Mouse (Mus musculus) right cerebral cortex, postnatal 4 days (tissue): ENCODE measurements around the gene Fhad1.
A peak's percentile ranks its signal among the peaks of the same experiment; 100 is the strongest.

ENCODE experiments used
- DNase-seq: peaks from one replicate; pipeline ENCODE4 v3.0.0-alpha.2; 2022

Fhad1 gene

DNA sequence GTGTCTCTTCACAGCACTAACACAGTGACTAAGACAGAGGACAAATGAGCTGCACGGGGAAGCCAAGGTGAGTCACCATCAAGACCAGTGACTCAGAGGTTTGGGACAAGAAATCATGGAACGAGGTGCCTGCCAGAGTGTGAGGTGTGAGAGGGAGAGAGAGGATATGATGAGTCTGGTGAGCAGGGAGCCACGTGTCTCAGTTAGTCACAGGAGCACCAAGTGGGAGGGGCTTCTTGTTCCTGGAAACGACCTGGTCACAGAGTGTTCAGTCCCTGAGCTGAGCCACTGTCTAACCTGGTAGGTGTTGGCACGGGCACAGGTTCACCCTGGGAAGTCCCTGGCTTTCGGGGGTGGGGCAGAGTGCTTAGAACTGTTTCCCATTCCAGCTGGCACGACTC lies 86.0 kb downstream of the Fhad1 start:
- no peak for DNase-seq

DNA sequence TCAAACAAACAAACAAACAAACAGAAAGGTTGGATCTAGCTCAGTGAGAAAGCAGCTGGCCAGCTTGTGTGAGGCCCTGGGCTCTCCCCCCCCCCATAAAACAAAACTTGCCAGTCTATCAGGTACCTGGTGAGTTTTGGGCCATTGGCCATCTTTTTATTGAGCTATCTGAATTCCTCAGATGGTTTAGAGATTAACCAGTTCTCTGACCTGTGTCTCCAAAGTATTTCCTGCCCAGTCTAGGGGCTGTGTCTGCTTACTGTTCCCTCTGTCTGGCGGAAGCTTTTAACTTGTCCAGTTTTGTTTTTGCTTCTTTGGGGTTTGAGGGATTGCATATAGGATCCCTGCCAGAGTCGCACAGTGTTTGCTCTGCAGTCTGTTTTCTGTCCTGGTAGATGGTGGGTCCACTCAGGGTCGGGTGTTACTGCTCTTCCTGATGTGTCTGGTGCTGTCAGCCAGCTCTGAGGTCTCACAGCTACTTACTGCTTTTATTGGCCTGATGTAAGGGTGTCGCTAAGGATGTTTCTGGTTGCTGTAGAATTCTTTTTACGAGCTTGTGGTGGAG lies 89.0 kb downstream of the Fhad1 start:
- DNase-seq = no peak

DNA sequence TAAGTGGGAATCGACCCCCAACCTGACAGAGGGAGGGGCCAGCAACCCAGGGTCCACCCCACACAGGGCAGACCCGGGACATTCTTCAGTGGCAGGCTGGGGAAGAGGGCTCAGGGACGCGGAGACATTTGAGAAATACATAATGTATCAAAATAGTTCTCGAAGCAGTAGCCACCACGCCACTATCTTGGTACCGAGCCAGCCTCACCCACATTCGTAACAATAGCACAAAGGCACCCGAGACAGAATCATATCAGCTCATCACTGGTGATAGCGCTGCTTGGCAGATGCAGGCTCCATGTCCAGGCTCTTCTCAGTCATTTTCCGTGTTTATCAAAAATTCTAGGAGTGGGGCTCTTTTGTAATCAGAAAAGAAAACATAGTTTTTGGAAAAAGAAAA lies 90.9 kb downstream of the Fhad1 start:
- DNase-seq = no peak

DNA sequence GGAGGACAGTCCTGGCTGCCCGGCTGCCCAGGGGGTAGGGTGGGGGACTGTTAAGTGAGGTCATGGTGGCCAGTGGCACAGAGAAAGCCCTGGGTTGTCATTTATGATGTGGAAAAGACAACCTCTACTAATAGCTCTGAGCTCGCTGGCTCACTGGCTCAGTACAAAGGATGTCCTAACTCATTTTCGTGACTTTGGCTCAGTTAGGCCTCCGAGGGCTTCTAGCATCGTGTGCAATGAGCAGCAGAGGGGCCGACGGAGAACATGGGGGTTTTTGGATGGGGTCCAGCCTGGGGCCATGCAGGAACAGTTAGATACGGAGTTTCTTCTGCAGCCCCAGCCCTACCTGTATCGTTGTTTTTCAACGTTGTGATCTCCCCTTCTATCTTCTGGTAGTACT lies 94.5 kb downstream of the Fhad1 start:
- no peak for DNase-seq

DNA sequence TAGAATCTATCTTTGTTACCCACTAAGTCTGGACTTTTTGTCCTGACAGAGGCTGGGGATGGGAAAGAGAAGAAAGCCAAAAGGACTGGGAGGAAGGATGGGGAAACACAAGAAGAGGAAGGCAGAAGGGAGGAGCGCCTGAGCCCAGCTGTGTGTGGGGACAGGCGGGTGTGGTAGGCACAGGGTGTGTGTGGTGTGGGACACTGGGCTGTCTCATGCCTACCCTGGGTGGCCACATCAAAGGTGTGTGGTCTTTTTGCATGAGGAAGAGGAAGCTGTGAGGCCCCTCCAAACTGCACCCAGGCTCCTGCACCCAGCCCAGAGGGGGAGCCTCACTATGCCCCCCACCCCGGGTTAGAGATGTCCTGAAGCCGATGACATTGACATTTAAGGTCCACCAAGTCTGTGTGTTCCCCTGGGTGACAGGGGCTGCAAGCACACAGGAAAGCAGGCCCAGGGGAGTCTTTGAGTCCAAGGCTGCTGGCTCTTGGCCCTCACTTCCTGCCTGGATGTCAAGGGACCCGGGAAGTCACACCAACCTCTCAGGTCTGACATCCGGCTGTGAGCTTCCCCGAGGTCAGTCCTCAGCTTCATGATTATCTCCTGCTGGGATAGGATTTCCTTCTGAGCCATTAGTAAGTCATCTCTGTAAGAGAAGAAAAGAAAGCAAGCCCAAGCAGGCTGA lies 97.0 kb downstream of the Fhad1 start:
- DNase-seq = no peak

DNA sequence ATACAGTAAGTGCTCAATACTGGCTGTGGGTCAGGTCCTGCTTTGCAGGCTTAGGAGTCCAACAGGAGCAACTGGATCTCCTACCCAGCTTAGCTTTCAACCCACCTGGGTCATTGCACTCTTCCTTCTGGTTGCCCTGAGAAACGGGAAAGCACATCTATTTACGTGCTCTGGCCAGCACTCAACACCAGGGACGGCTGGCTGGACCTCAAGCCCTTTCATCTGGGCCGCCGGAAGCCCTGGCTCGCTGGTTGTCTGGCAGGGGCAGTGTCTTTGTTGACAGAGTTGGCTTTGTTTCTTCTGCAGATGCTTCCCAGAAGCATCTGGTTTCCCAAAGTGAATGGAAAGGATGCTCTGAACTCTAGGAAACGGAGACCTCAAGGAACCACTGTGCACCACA lies 100.8 kb downstream of the Fhad1 start:
- DNase-seq = peak; percentile 17

DNA sequence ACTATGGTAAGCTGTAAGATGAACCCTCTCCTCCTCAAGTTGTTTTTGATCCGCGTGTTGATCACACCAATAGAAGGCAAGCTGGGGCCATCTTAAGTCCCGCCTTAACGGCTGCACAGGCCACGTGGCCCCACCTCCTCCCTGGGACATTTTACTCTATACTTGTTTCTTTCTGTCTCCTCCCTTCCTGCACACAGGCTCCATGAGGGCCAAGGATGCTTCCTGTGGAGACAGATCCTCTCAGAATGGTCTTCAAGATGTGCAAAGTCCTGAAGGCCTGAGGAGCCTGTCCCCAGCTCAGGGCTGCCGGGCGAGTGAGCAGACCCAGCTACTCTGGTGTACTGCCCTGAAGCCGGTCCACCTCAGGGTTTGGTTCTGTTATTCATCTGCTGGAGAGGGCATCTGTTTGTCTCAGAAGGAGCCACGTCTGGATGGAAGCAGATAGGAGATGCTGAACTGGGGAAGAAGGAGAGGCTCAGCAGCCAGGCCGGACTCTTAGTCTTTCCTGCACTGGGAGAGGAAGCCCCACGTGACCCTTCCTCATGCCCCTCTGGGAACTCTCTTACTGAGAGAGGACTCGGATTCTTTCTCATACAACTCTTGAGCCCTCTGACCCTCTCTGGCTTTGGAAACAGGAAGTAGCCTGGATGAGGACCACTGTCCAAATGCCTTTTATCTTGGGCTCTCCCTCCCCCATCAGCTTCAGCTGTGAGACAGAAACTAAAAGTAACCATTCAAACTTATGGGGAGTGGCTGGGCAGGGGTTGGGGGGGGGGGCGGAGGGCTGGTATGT lies 101.5 kb downstream of the Fhad1 start:
- DNase-seq = no peak

DNA sequence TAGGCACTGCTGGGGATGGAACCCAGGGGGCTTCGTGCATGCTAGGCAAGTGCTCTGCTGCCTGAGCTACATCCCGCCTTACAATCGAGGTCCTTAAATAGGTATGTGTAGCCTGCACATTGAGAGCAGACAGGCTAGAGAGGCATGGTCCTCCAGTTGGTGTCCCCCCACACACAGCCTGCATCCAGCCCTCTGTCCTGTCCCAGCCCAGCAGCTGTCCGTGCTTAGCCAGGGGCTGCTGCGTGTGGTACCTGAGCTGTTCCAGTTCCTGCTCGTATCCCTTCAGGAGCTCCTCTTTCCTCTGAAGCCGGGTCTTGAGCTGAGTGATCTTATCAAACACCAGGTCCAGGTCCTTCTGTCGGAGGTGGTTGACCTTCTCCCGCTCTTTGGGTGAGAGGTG lies 110.2 kb downstream of the Fhad1 start:
- no peak for DNase-seq

DNA sequence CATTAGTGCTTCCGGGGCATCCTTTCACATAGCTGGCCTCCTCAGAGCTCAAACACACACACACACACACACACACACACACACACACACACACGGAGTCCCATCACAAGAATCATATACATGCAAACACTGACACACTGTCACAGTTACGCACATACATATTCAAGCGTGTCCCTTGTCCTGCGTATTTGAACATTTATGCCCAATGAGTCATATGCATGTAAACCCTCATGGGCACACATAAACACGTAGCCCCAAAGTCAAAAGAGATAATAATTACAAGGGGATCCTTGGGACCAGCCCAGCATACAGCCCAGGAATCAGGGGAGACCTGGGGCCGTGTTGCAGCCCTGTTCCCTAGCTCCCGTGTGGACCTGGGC lies 112.4 kb downstream of the Fhad1 start:
- no peak for DNase-seq

DNA sequence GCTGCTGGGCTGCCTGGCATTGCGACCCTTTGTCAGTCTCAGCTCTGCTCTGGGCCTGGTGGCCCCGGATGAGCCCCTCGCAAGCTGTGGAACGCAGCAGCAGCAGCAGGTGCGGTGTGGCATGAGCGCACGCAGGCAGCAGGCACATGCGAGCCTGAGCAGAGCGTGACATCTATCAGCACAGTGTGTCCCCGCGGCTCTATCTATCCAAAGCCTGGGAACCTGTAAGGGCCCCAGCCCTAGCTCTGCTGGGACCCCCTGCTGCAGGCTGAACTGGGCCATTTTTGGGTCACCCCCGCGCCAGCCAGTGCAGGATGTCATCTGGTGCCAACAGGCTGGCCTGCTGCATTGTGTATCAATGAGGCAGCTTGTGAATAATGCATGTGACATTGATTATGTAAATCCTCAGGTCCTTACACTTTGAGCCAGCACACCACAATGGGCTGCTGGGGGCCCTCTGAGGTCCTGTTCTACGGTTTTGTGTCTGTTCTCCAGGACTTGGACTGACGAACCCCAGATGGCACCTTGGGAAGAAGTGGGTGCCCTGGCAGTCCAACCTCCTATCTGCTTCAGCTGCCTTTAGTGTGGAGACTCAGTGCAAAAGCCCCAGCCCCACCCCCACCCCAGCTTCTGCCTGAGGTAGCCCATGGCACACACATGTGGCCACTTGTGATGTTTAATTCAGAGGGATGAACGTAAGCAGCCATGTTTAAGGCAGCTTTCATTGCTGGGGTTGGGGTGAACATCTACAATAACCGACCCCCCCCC lies 113.0 kb downstream of the Fhad1 start:
- no peak for DNase-seq

DNA sequence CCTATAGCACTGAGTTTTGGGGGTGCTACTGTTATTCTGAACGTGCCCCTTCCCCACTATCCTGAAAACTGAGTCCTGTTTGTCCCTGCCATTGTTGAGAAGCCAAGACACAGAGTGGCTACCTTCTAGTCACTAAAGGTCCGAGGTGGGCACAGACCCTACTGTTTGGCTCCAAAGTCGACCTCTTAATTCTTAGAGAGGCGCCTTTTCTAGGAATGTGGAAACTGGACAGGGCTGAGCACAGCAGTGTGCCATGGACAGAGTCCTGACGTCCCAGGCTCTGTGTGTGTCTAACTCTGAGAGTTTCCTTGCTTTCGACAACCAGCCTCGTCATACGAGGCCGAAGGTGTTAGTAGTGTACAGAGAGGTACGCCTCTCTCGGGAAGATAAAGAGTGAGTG lies 114.5 kb downstream of the Fhad1 start:
- DNase-seq = no peak

DNA sequence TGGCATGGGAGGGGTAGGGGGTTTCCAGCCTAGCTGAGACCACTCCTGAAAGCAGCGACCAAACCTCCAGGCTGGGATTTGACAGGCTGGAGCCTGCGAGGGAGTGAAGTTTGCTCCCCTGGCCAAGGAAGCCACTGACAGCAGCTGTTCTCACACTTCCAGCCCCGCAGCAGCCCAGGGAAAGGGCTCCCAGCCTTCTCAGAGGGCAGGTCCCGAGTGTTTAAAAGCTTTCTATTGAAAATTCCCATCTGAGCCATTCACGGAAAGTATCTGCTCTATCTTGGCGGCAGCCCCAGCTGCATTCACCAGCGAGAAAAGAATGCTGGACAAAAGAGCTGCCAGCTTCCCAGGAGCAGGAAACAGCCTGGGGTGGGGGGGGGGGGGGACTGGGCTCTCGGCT lies 114.9 kb downstream of the Fhad1 start:
- peak; percentile 47 for DNase-seq

DNA sequence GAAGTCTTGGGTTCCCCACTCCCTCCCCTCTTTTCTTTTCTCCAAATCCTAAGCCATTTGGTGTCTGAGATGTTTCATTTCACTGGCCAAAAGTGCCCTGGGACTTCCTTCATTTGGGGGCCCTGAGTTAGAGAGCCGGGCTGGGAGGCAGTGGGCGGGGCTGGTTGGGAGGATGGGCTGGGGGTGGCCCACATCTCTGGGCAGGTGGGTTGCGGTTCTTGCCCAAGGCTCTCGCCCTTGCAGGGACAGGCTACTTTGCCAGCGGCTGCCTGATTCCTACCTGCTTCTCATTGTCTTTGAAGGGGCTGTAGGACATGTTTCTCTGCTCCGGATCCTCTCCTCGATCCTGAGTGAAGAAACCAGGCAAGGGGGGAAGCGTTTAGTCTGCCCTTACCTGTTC lies 116.0 kb downstream of the Fhad1 start:
- DNase-seq = no peak

DNA sequence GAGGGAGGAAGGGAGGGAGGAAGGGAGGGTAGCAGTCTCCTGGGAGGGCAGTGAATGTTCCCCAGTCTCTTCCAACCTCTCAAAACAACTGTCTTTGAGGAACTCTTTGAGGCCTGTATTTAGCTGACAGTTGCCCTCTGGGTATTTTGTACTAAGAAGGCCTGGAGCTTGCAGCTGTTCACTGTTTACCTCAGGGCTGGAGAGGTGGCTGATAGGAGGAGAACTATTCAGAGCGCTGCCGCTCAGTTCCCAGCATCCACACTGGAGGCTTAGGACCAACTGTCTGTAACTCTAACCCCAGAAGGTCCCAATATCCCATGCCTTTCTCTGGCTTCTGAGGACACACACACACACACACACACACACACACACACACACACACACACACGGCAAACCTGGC lies 117.0 kb downstream of the Fhad1 start:
- DNase-seq = no peak

DNA sequence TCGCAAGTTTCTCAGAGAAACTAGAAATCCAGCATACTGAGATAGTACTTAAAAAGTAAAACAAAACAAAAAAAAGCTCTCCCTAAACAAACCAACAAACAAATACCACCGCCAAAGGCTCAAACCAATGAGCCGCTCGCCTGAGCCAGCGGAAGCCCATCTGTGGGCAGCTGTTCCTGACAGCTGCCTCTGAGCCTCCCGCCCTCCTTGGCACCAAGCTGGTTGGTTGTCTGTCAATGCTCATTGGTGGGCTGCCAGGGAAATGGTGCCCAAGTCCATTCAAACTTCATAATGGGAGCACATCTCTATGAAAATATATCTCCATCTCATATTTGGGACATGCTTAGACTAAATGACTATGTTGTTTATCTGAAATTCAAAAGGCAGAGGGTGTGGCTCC lies 117.7 kb downstream of the Fhad1 start:
- peak; percentile 63 for DNase-seq

DNA sequence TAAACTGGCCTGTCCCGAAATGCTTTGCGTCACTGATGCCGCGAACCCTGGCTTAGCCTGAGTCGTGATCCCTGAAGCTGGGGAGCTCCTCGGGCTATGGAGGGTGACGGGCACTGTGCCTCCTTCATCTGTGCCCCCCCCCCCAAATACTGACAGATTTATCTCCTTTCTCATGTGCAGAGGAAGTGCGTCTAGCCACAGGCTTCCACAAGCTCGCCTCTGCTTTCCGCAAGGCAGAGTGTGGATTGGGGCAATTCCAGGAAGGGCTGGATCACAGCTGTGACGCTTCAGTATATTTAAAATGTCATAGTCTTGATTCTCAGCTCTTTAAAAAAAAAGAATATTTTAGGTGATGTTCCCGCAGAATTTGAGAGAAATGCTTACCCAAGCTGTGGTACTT lies 119.1 kb downstream of the Fhad1 start:
- DNase-seq = no peak

DNA sequence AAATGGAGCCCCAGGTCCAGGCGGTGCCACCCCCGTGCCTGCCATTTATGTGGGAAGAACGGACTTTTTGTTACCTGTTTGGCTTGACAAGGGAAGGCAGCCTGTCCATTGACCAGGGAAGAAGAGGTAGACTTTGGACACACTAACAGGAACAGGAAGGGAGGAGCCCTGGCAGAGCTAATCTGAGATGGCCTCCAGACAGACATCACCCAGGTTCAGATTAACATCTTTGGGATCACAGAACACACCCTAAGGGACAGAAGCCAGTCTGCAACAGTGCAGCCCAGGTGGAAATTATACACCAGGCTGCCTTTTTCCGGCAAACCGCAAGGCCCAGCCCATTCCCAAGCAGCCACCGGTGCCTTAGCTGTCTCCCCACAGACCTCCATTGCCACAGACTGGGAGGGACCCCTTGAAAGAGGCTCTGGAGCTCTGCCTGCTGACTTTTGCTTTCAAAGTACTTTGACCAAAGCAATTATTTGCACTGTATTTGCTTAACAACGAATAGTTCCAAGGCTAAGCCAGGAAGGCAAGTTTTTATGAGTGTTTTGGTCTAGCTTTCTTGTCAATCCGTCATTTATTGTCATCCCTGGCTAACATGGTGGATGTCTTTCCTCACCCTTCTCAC lies 121.6 kb downstream of the Fhad1 start:
- DNase-seq = no peak

DNA sequence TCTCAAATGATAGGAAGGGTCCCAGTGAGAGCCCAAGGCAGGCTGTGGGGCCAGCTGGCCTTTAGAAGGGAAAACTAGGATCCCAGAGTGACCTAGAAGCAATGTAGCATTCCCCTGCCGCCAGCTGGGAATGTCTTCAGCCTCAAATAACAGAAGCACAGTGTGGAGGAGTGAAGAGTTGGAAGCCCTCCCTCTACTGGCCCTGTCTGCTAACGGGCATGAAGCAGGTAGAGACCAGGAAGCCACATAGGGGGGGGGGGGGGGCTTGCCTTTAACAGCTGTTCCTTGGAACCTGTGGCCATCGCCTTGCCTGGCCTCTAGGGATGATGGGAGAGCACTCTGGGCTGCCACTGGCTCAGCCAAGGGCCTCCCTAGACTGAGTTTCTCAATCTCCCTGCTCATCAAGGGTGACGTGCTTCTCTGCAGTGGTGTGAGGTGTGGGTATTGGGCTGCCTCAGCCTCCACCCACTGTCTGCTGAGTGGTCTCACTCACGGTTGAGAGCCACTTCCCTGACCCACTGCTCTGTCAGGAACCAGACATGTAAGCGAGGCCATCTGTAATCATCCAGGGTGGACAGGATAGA lies 128.4 kb downstream of the Fhad1 start:
- DNase-seq = no peak

DNA sequence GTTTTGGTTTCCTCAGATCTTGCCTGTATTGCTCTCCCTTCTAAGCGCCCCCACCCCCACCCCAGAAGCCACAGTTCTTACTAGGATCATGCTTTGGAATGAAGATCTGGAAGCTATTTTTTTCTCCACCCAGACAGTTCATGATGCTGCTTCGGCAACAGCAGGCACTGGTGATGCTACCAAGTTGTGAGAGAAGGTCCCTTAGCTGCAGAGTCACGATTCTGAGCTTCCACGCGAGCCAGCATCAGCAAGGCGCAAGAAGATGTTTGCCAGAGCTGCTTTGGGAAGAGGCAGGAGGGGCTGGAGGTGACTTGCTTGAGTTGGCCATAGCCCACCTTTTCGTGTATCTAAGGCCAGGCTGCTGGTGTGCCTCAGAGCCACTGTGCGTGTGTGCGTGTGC lies 129.4 kb downstream of the Fhad1 start:
- DNase-seq = no peak

DNA sequence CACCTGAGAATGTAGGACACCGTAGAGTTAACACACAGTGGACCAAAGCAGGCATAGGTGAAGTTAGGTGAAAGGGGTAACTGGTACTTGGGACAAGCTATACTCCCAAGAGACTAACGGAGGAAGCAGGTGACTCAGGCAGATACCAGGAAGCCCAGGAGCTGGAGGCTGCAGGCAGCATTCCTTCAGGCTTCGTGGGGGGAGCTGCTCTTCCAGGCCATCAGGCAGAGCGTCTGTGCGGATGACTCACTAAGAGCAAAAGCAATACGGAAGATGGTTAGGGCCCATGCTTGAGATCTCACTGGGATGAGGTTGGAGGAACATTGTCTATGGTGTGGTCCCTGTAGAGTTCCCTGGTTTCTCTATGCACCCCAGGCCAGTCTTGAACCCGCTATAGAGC lies 132.0 kb downstream of the Fhad1 start:
- DNase-seq = no peak

DNA sequence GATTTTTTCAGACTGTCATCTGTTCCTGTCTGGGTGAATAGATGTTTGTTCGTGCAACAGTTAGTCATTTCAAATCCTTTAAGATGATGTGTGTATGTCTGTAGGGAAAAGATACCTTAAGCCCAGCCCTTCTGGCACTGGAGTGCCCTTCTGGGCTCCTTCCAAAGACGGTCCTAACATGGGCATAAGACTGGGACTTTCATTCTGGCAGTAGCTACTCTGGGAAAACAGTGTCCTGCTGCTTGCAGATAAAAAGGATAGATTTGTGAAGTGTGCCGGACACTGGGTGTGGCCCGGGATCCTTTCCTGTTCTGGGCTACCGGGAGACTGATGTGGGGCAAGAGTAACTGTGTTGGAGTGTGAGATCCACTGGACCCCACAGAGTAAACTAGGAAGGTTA lies 132.9 kb downstream of the Fhad1 start:
- no peak for DNase-seq

DNA sequence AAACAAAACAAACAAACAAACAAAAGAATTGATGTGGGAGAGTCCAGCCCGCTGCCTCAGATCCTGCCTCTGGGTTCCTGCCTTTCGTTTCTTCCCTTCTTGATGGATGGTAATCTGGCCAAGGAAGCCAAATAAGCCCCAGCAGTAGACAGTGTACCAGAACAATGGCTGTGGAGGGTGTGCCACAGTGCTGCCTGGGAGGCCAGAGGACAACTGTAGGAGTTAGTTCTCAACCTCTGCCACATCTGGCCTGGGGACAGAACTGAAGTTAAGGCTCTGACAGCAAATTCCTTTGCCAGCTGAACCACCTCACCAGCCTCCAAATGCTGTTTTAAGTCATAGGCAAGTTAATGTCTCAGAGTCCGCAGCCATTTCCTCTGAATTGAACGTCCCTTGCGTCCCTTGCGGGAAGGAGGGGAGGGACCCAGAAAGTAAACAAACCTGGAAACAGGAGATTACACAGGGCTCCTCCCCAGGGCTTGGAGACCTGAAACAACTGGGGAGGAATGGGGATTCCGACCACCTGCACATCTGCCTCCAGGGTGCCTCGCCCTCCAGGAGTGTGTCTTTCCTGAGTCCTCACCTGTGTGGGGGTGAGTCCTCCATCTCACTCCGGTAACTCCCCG lies 133.5 kb downstream of the Fhad1 start:
- DNase-seq = no peak
